Mouse (Mus musculus) lung, adult 2 months (tissue): Measurements from ENCODE around the gene Zfp319.

Experiments
- CTCF ChIP-seq: fragments of 200-500 bp; IDR thresholded peaks from 2 replicates; pipeline ENCODE4 v1.5.1; 2011; ENCODE audit warnings: mild to moderate bottlenecking, low read length, control low read depth; ENCODE audit not compliant: insufficient read depth
- POLR2A ChIP-seq: fragments of 200-500 bp; IDR thresholded peaks from 2 replicates; pipeline ENCODE4 v1.6.1; 2011; ENCODE audit warnings: low read depth, mild to moderate bottlenecking, control low read depth, low read length, borderline replicate concordance; ENCODE audit errors: extremely low read depth

- TF ChIP-seq CTCF = no peak
- TF ChIP-seq POLR2A = no peak
These were observed 30.5 kb upstream of the Zfp319 start for GRCm38 (mm10) chr8:95362272-95362671.
